Mouse (Mus musculus) liver, embryonic 14.5 days (tissue): ENCODE data around the gene Dennd1a. TPM values are rescaled to one million over a fixed set of nuclear protein-coding genes. Genes with fewer than 3 reads are reported as not detected.

ENCODE experiments used
- ATAC-seq: fragments of 200-750 bp; cut with Nextera tagmentation; 2 replicates; pipeline ENCODE4 v1.8.0; 2017; ENCODE audit warnings: moderate number of reproducible peaks, mild to moderate bottlenecking, moderate library complexity; ENCODE audit not compliant: insufficient read depth
- DNase-seq, 3 experiments: peaks; one replicate each; pipeline ENCODE4 v3.0.0-alpha.2; 2012 to 2013; ENCODE audit warnings: low read depth in 3 of 3, low spot score in 3 of 3
- H3K27ac ChIP-seq: fragments of 300-500 bp; sonication (generic); 2 replicates; pipeline ENCODE4 v1.5.1; 2014; ENCODE audit warnings: moderate library complexity, mild to moderate bottlenecking, control low read depth, inconsistent platforms
- H3K27me3 ChIP-seq: fragments of 300-500 bp; sonication (generic); 2 replicates; pipeline ENCODE4 v1.6.1; 2014; ENCODE audit warnings: mild to moderate bottlenecking, low read length, moderate library complexity; ENCODE audit not compliant: control insufficient read depth, insufficient read depth
- H3K36me3 ChIP-seq: fragments of 300-500 bp; sonication (generic); replicated peaks from 2 replicates; pipeline ENCODE4 v1.6.1; 2014; ENCODE audit warnings: low read depth; ENCODE audit not compliant: control insufficient read depth, insufficient read depth
- H3K4me1 ChIP-seq, 2 experiments: fragments of 200-500 bp in 1 of 2; fragments of 300-500 bp in 1 of 2; sonication (generic) in 1 of 2; replicated peaks; 2 replicates each; pipeline ENCODE4 v1.6.1; 2012 to 2014; ENCODE audit warnings: antibody characterized with exemption in 1 of 2, inconsistent platforms in 1 of 2, low read length in 1 of 2; ENCODE audit not compliant: control insufficient read depth in 2 of 2, insufficient read depth in 2 of 2
- H3K4me2 ChIP-seq: fragments of 300-500 bp; sonication (generic); 2 replicates; pipeline ENCODE4 v1.6.1; 2014; ENCODE audit warnings: low read depth, mild to moderate bottlenecking, control low read depth, moderate library complexity
- H3K4me3 ChIP-seq, 2 experiments: fragments of 200-500 bp in 1 of 2; fragments of 300-500 bp in 1 of 2; sonication (generic) in 1 of 2; 2 replicates each; pipeline ENCODE4 v1.5.1; 2012 to 2014; ENCODE audit warnings: low read depth in 2 of 2, low read length in 2 of 2, mild to moderate bottlenecking in 2 of 2, control low read depth in 1 of 2, inconsistent platforms in 1 of 2, moderate library complexity in 1 of 2; ENCODE audit not compliant: insufficient read depth in 1 of 2
- H3K9ac ChIP-seq: fragments of 300-500 bp; sonication (generic); replicated peaks from 2 replicates; pipeline ENCODE4 v1.6.1; 2014; ENCODE audit warnings: mild to moderate bottlenecking, control low read depth, moderate library complexity
- H3K9me3 ChIP-seq: fragments of 300-500 bp; sonication (generic); 2 replicates; pipeline ENCODE4 v1.6.1; 2016; ENCODE audit warnings: low read length, mixed read lengths; ENCODE audit not compliant: control insufficient read depth
- CTCF ChIP-seq: IDR thresholded peaks from 2 replicates; pipeline ENCODE4 v1.5.1; 2016; ENCODE audit warnings: antibody characterized with exemption, low read depth, control low read depth
- EP300 ChIP-seq: IDR thresholded peaks from 2 replicates; pipeline ENCODE4 v1.6.1; 2016; ENCODE audit warnings: antibody characterized with exemption, low read depth
- WGBS: fragments of 180-500 bp; shearing (Covaris S2); extraction: QIAGEN DNeasy Blood & Tissue Kit; methylation state at CpG from one replicate; pipeline ENCODE4 v1.1.7; 2014; ENCODE audit not compliant: insufficient replicate concordance; 5-methylcytosine and 5-hydroxymethylcytosine counted together
- polyA plus RNA-seq, 2 experiments: library from polyadenylated mRNA; depleted of rRNA in 1 of 2; stranded (reverse) in 1 of 2; unstranded in 1 of 2; fragments of >200 nt; fragmentation: Nextera tagmentation in 1 of 2; extraction: Ambion mirVana in 1 of 2; gene quantifications; 2 replicates each; pipeline versions ENCODE4 v1.2.1 to v1.2.3; 2012 to 2014

Dennd1a gene
- polyA plus RNA-seq, 2 experiments = 5.5 to 6.5 TPM

DNA sequence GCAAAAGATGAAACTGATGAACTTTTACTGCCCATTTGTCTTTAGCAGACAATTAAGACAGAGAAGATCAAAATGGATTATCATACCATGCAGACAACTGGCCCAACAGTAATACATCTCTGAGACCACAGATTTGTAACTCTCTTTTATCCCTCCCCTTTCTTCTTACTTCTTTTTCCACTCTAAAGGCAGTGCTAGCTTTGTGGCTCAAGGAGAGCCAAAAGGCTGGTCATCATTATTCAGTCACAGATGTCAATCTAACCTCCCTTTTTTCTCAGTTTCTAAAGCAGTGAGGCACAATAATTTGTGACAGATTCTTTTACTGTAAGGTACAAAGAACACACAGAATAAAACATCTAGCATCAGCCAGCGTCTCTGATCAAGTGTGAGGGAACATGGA, 130.2 kb downstream of the Dennd1a start:
- WGBS = 68% methylated on average over 1 of the region's 1 CpGs
- DNase-seq = no peak
- TF ChIP-seq EP300 (no peak), CTCF (no peak)
- H3K36me3 ChIP-seq = no peaks in the 10 kb centered on the region
- H3K27me3 ChIP-seq = no peaks in the 10 kb centered on the region
- H3K4me3 ChIP-seq = no peak overlapping the region
- no peaks in the 10 kb centered on the region for H3K9me3 ChIP-seq
- no peak for ATAC-seq
- peaks cover 12 to 13% of the 10 kb centered on the region in 2 experiments for H3K4me1 ChIP-seq
- H3K27ac ChIP-seq = no peak overlapping the region
- H3K4me2 ChIP-seq = no peak overlapping the region
- no peak overlapping the region for H3K9ac ChIP-seq

DNA sequence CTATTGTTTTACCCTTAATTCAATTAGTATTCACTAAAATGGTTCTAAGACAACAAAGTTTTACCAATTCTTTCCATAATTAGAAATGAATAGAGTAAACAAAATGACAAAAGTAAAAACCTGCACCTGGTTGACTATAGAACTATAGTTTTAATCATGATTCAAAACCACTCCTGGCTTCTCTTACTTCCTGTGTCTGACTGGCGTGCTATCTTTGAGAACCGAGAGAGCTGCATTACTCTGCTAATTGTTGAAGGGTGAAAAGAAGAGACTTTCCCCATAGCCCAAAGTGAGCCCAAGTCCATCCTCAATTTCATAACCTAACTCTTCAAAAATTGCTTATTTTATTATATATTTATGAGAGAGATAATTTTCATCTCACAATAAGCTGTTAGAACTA, 131.2 kb downstream of the Dennd1a start:
- no peaks in the 10 kb centered on the region for H3K9me3 ChIP-seq
- no peak for DNase-seq
- H3K4me1 ChIP-seq = peaks cover 3 to 4% of the 10 kb centered on the region in 2 experiments
- no peaks in the 10 kb centered on the region for H3K27me3 ChIP-seq
- H3K9ac ChIP-seq = no peak overlapping the region
- no peak overlapping the region for H3K4me2 ChIP-seq
- no peak for ATAC-seq
- no peaks in the 10 kb centered on the region for H3K36me3 ChIP-seq
- no peak for TF ChIP-seq CTCF
- TF ChIP-seq EP300 = no peak
- H3K27ac ChIP-seq = no peak overlapping the region
- no peak overlapping the region for H3K4me3 ChIP-seq
- WGBS = 22% methylated on average over 2 of the region's 2 CpGs

DNA sequence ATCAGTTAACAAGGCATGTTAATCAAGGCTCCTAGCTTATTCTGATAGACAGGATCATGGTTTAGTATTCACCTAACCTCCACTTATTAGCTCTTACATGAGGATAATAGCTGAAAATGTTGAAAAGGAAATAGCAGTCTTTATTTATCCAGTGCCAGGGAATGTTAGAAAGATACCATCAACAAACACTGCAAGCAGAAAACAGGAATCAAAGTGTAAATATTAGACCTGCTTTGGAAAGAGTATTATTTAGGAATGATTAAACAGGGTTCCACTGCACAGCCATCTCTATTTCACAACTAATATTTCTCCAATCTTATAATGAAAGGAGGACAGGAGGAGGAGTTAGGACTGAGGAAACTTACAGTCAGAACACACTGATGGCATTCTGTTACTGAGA, 142.4 kb downstream of the Dennd1a start:
- Histone ChIP-seq H3K27me3 (no peaks in the 10 kb centered on the region), H3K36me3 (no peaks in the 10 kb centered on the region), H3K4me1 (peaks cover 8 to 12% of the 10 kb centered on the region in 2 experiments; a peak in 3 of 4 replicates), H3K9ac (no peak overlapping the region), H3K9me3 (no peaks in the 10 kb centered on the region), H3K4me3 (no peak overlapping the region), H3K4me2 (no peak overlapping the region), H3K27ac (no peak overlapping the region)
- ATAC-seq (no peak), DNase-seq (no peak)
- no peak for TF ChIP-seq CTCF
- TF ChIP-seq EP300 = no peak

DNA sequence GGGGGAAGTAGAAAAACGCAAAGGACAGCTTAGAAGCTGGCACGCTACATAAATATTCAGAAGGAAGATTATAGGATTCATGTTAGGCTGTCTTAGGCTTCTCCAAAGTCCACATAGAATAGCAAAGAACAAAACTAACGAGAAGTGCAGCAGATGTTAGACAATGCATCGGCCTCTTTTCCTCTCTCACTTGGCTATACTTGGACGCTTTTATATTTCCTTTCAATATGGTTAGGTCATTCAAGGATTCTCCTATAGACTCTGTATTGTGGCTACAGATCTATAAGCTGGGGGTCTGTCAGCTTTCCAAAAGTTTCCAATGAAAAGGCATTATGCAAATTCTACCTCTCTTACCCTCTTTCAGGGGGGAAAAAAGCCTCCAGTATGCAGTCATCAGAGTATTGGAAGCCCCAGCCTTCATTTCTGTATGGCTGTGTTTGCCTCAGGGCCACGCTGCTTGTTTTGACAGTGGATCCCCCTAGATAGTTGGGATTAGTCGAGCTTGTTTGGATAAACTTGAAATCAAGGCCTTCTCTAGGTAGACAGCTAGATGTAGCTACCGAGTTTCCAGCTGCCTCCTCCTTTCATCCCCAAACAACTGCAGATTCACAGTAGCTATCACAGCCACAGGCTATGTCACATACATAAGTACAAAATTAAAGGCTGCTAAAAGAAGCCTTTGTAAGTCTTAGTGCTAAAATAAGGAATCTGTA, 143.0 kb downstream of the Dennd1a start:
- Histone ChIP-seq H3K4me2 (no peak overlapping the region), H3K4me1 (peaks cover 8 to 11% of the 10 kb centered on the region in 2 experiments; a peak in 3 of 4 replicates), H3K27me3 (no peaks in the 10 kb centered on the region), H3K27ac (no peak overlapping the region), H3K36me3 (no peaks in the 10 kb centered on the region), H3K9me3 (no peaks in the 10 kb centered on the region), H3K9ac (no peak overlapping the region), H3K4me3 (no peak overlapping the region)
- WGBS = 63% methylated on average over 8 of the region's 8 CpGs
- ATAC-seq = no peak
- DNase-seq = no peak
- no peak for TF ChIP-seq EP300
- no peak for TF ChIP-seq CTCF

DNA sequence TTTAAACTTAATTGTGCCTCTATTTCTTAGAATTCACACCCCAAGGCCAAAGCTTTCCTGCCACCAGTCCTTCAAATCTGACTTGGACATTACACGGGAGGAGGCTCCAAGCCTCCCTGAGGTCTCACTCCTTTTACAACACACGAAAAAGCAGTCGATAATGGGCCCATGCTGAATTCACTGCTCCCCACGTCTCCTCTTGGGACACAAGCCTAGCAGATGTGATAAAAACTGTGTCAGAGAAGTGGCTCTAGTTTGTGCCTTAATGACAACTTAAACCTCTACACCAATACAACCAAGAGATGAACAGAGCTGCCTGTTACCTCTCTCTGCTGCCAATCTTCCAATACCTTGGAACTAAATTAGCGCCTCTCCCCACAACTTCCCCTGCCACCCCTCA, 144.3 kb downstream of the Dennd1a start:
- ATAC-seq (no peak), DNase-seq (no peak)
- Histone ChIP-seq H3K27me3 (no peaks in the 10 kb centered on the region), H3K9me3 (no peaks in the 10 kb centered on the region), H3K36me3 (no peaks in the 10 kb centered on the region), H3K9ac (no peak overlapping the region), H3K4me3 (no peak overlapping the region), H3K4me2 (no peak overlapping the region), H3K4me1 (peaks cover 8 to 10% of the 10 kb centered on the region in 2 experiments; a peak in 3 of 4 replicates), H3K27ac (no peak overlapping the region)
- no peak for TF ChIP-seq EP300
- no peak for TF ChIP-seq CTCF
- WGBS = 41% methylated on average over 5 of the region's 5 CpGs
